Mouse (Mus musculus): ENCODE data around the gene Brd9. TPM values are rescaled to one million over a fixed set of nuclear protein-coding genes. Genes with fewer than 3 reads are reported as not detected.
"Not testable (repeated sequence)": the region's sequence is repeated elsewhere in the genome, so short reads cannot be mapped to it uniquely, and the experiment has no call there.

Gene Brd9
- polyA plus RNA-seq, 1 experiment from 2014 or later = 85.7 TPM

DNA sequence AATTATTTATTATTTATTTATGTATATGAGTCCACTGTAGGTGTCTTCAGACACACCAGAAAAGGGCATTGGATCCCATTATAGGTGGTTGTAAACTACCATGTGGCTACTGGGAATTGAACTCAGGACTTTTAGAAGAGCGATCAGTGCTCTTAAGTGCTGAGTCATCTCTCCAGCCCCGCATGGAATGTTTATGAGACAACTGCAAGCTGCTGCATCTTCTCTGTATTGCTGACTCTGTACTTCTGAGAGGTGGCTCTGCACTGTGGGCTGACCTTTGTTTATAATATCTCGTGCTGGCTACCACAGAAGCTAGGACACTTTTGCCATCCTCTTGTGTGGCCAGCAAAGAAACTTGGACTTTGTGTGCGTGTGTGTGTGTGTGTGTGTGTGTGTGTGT is 63.9 kb downstream of the Brd9 start:
- H3K4me1 ChIP-seq (ENCODE audit: control insufficient read depth, insufficient read depth, low read length) = no peaks in the 10 kb centered on the region
- H3K4me2 ChIP-seq (ENCODE audit: low read depth, low read length) = no peak overlapping the region
- no peaks in the 10 kb centered on the region for H3K36me3 ChIP-seq (ENCODE audit: control insufficient read depth, insufficient read depth, low read length)
- H3K4me3 ChIP-seq (ENCODE audit: low read depth, low read length) = no peak overlapping the region
- ATAC-seq (ENCODE audit: low read depth) = no peak
- WGBS = 78% methylated on average over 4 of the region's 4 CpGs
- no peak overlapping the region for H3K9ac ChIP-seq (replicated peaks; ENCODE audit: low read depth, low read length)
- H3K27ac ChIP-seq (ENCODE audit: low read depth, low read length) = no peak overlapping the region
- H3K9me3 ChIP-seq (ENCODE audit: control insufficient read depth, low read length) = no peaks in the 10 kb centered on the region
- H3K27me3 ChIP-seq (ENCODE audit: control insufficient read depth, insufficient read depth, low read length) = no peaks in the 10 kb centered on the region

- ATAC-seq (ENCODE audit: low read depth); H3K36me3 ChIP-seq (ENCODE audit: control insufficient read depth, insufficient read depth, low read length); H3K27me3 ChIP-seq (ENCODE audit: control insufficient read depth, insufficient read depth, low read length); H3K4me3 ChIP-seq (ENCODE audit: low read depth, low read length); H3K9me3 ChIP-seq (ENCODE audit: control insufficient read depth, low read length); H3K4me1 ChIP-seq (ENCODE audit: control insufficient read depth, insufficient read depth, low read length); H3K4me2 ChIP-seq (ENCODE audit: low read depth, low read length); H3K9ac ChIP-seq (replicated peaks; ENCODE audit: low read depth, low read length); H3K27ac ChIP-seq (ENCODE audit: low read depth, low read length): not testable (repeated sequence)
- WGBS = 94% methylated on average over 4 of the region's 4 CpGs
These were observed 69.3 kb downstream of the Brd9 start for GRCm38 (mm10) chr13:74006881-74007280.

GRCm38 (mm10) chr13:74008216-74008615 is 70.6 kb downstream of the Brd9 start:
- not testable (repeated sequence) for ATAC-seq (ENCODE audit: low read depth); H3K27ac ChIP-seq (ENCODE audit: low read depth, low read length); H3K9me3 ChIP-seq (ENCODE audit: control insufficient read depth, low read length); H3K27me3 ChIP-seq (ENCODE audit: control insufficient read depth, insufficient read depth, low read length); H3K9ac ChIP-seq (replicated peaks; ENCODE audit: low read depth, low read length); H3K4me2 ChIP-seq (ENCODE audit: low read depth, low read length); H3K36me3 ChIP-seq (ENCODE audit: control insufficient read depth, insufficient read depth, low read length); H3K4me3 ChIP-seq (ENCODE audit: low read depth, low read length); H3K4me1 ChIP-seq (ENCODE audit: control insufficient read depth, insufficient read depth, low read length)
- 83% methylated on average over 2 of the region's 2 CpGs for WGBS

GRCm38 (mm10) chr13:74008948-74009718 is 71.5 kb downstream of the Brd9 start, which contains the start of gene Tppp:
Tppp (plus strand) TSS chr13:74009407.
- Histone ChIP-seq H3K36me3 (ENCODE audit: control insufficient read depth, insufficient read depth, low read length) (no peaks in the 10 kb centered on the region), H3K27ac (ENCODE audit: low read depth, low read length) (peak within 1 kb of the TSS; percentile 58), H3K9ac (replicated peaks; ENCODE audit: low read depth, low read length) (peak within 1 kb of the TSS; percentile 51), H3K4me2 (ENCODE audit: low read depth, low read length) (peak within 1 kb of the TSS; percentile 95), H3K4me1 (ENCODE audit: control insufficient read depth, insufficient read depth, low read length) (0 out of 2 replicates have a peak, but pooled peaks cover 5% of the 10 kb centered on the region), H3K9me3 (ENCODE audit: control insufficient read depth, low read length) (no peaks in the 10 kb centered on the region), H3K4me3 (ENCODE audit: low read depth, low read length) (peak within 1 kb of the TSS; percentile 63), H3K27me3 (ENCODE audit: control insufficient read depth, insufficient read depth, low read length) (no peaks in the 10 kb centered on the region)
- peak; percentile 92 for ATAC-seq (ENCODE audit: low read depth)
- WGBS = under 1% methylated on average over 56 of the region's 56 CpGs

GRCm38 (mm10) chr13:74009791-74010614 is 72.4 kb downstream of the Brd9 start:
- Histone ChIP-seq H3K9ac (replicated peaks; ENCODE audit: low read depth, low read length) (peak overlapping the region; percentile 51), H3K36me3 (ENCODE audit: control insufficient read depth, insufficient read depth, low read length) (no peaks in the 10 kb centered on the region), H3K27ac (ENCODE audit: low read depth, low read length) (peak overlapping the region; percentile 58), H3K4me3 (ENCODE audit: low read depth, low read length) (peak overlapping the region; percentile 63), H3K4me1 (ENCODE audit: control insufficient read depth, insufficient read depth, low read length) (0 out of 2 replicates have a peak, but pooled peaks cover 5% of the 10 kb centered on the region), H3K27me3 (ENCODE audit: control insufficient read depth, insufficient read depth, low read length) (no peaks in the 10 kb centered on the region), H3K9me3 (ENCODE audit: control insufficient read depth, low read length) (no peaks in the 10 kb centered on the region), H3K4me2 (ENCODE audit: low read depth, low read length) (peak overlapping the region; percentile 95)
- under 1% methylated on average over 55 of the region's 55 CpGs for WGBS
- ATAC-seq (ENCODE audit: low read depth) = peak; percentile 74

Small RNA genes lying within 50 kb of the gene (microRNA-seq; reads per million reads assigned to microRNA genes)
- gene Gm25197 = not detected

Other genes with a start within 250 kb of the Brd9 start
- gene Slc6a19, start 232.9 kb upstream of the Brd9 start, polyA plus RNA-seq (2014; fragmentation: Nextera tagmentation; extraction: Ambion mirVana) = 0.07 and 0.54 TPM in 2 replicates
- gene Slc12a7, start 204.7 kb upstream of the Brd9 start, polyA plus RNA-seq (2014; fragmentation: Nextera tagmentation; extraction: Ambion mirVana) = 5.9 and 12.4 TPM in 2 replicates
- 10.1 and 10.3 TPM in 2 replicates for gene Nkd2, start 90.2 kb upstream of the Brd9 start, polyA plus RNA-seq (2014; fragmentation: Nextera tagmentation; extraction: Ambion mirVana)
- 7.8 and 8.7 TPM in 2 replicates for gene Trip13, start within 50 bp of the Brd9 start, polyA plus RNA-seq (2014; fragmentation: Nextera tagmentation; extraction: Ambion mirVana)
- not detected in 2 replicates for gene Zdhhc11, start 26.0 kb downstream of the Brd9 start, polyA plus RNA-seq (2014; fragmentation: Nextera tagmentation; extraction: Ambion mirVana)
- 13.3 and 14.0 TPM in 2 replicates for gene Tppp, start 71.6 kb downstream of the Brd9 start, polyA plus RNA-seq (2014; fragmentation: Nextera tagmentation; extraction: Ambion mirVana)
- 7.6 and 9.3 TPM in 2 replicates for gene Cep72, start 124.5 kb downstream of the Brd9 start, polyA plus RNA-seq (2014; fragmentation: Nextera tagmentation; extraction: Ambion mirVana)
- gene Slc9a3, start 183.6 kb downstream of the Brd9 start, polyA plus RNA-seq (2014; fragmentation: Nextera tagmentation; extraction: Ambion mirVana) = 0.13 and 0.28 TPM in 2 replicates

All from neural tube, embryonic 14.5 days (tissue).